Mouse (Mus musculus) midbrain, embryonic 12.5 days (tissue): Measurements from ENCODE around the gene Rnf181. TPM values are rescaled to one million over a fixed set of nuclear protein-coding genes. Genes with fewer than 3 reads are reported as not detected.

Experiments used
- ATAC-seq: fragments of 200-750 bp; cut with Nextera tagmentation; 2 replicates; pipeline ENCODE4 v1.8.0; 2017; ENCODE audit warnings: low read depth, moderate TSS enrichment, moderate library complexity; ENCODE audit not compliant: low FRiP score
- H3K27ac ChIP-seq: fragments of 300-500 bp; sonication (generic); replicated peaks from 2 replicates; pipeline ENCODE4 v1.5.1; 2016; ENCODE audit warnings: mild to moderate bottlenecking
- H3K27me3 ChIP-seq: fragments of 300-500 bp; sonication (generic); 2 replicates; pipeline ENCODE4 v1.6.1; 2016; ENCODE audit warnings: mild to moderate bottlenecking
- H3K36me3 ChIP-seq: fragments of 300-500 bp; sonication (generic); 2 replicates; pipeline ENCODE4 v1.6.1; 2016
- H3K4me1 ChIP-seq: fragments of 300-500 bp; sonication (generic); 2 replicates; pipeline ENCODE4 v1.6.1; 2016
- H3K4me2 ChIP-seq: fragments of 300-500 bp; sonication (generic); replicated peaks from 2 replicates; pipeline ENCODE4 v1.6.1; 2016; ENCODE audit warnings: mild to moderate bottlenecking, moderate library complexity
- H3K4me3 ChIP-seq: fragments of 300-500 bp; sonication (generic); 2 replicates; pipeline ENCODE4 v1.5.1; 2016; ENCODE audit warnings: mild to moderate bottlenecking
- H3K9ac ChIP-seq: fragments of 300-500 bp; sonication (generic); replicated peaks from 2 replicates; pipeline ENCODE4 v1.6.1; 2016; ENCODE audit warnings: mild to moderate bottlenecking, moderate library complexity
- H3K9me3 ChIP-seq: fragments of 300-500 bp; sonication (generic); 2 replicates; pipeline ENCODE4 v1.6.1; 2016; ENCODE audit warnings: mild to moderate bottlenecking
- WGBS: fragments of 180-500 bp; shearing (Covaris S2); methylation state at CpG from one replicate; pipeline ENCODE4 v1.1.7; 2016; 5-methylcytosine and 5-hydroxymethylcytosine counted together
- polyA plus RNA-seq: library from polyadenylated mRNA; unstranded; fragments of >200 nt; fragmentation: Nextera tagmentation; extraction: Ambion mirVana; gene quantifications from 2 replicates; pipeline ENCODE4 v1.2.1, GENCODE M21; 2016

Rnf181 gene
- polyA plus RNA-seq, 1 experiment from 2014 or later = 98.1 TPM

GRCm38 (mm10) chr6:72392341-72392740 is 25.6 kb upstream of the Rnf181 start:
- Histone ChIP-seq H3K27ac (no peak overlapping the region), H3K9ac (no peak overlapping the region), H3K9me3 (no peaks in the 10 kb centered on the region), H3K27me3 (peaks cover 27% of the 10 kb centered on the region), H3K4me1 (peaks cover 15% of the 10 kb centered on the region), H3K36me3 (no peaks in the 10 kb centered on the region), H3K4me2 (no peak overlapping the region), H3K4me3 (no peak overlapping the region)
- ATAC-seq = no peak
- 84% methylated on average over 5 of the region's 5 CpGs for WGBS

- Histone ChIP-seq H3K4me3 (no peak overlapping the region; the same call in 1 of the 2 replicates), H3K4me2 (peak overlapping the region; percentile 62), H3K36me3 (no peaks in the 10 kb centered on the region), H3K4me1 (peaks cover 15% of the 10 kb centered on the region), H3K9me3 (no peaks in the 10 kb centered on the region), H3K27me3 (peaks cover 27% of the 10 kb centered on the region), H3K27ac (no peak overlapping the region), H3K9ac (no peak overlapping the region)
- WGBS = 10% methylated on average over 12 of the region's 12 CpGs
- ATAC-seq = peak; percentile 30; the same call in 1 of the 2 replicates
These were observed 24.2 kb upstream of the Rnf181 start for GRCm38 (mm10) chr6:72390795-72391521.

- H3K36me3 ChIP-seq = no peaks in the 10 kb centered on the region
- peak within 1 kb of the TSS; percentile 56 for H3K9ac ChIP-seq
- ATAC-seq = peak; percentile 49; the same call in 1 of the 2 replicates
- WGBS = 1% methylated on average over 33 of the region's 33 CpGs
- H3K27me3 ChIP-seq = peaks cover 27% of the 10 kb centered on the region
- peak within 1 kb of the TSS; percentile 62 for H3K4me2 ChIP-seq
- no peak within 1 kb of the TSS for H3K27ac ChIP-seq
- peak within 1 kb of the TSS; percentile 41 for H3K4me3 ChIP-seq
- H3K9me3 ChIP-seq = no peaks in the 10 kb centered on the region
- peaks cover 15% of the 10 kb centered on the region for H3K4me1 ChIP-seq
These were observed 23.4 kb upstream of the Rnf181 start, which contains the start of gene Vamp8 for GRCm38 (mm10) chr6:72389941-72390771. Vamp8 (minus strand) TSS chr6:72390703.

- no peaks in the 10 kb centered on the region for H3K9me3 ChIP-seq
- no peak overlapping the region for H3K27ac ChIP-seq
- ATAC-seq = peak; percentile 34; the same call in 1 of the 2 replicates
- peak overlapping the region; percentile 62 for H3K4me2 ChIP-seq
- 31% methylated on average over 13 of the region's 13 CpGs for WGBS
- H3K27me3 ChIP-seq = peaks cover 27% of the 10 kb centered on the region
- peak overlapping the region; percentile 41 for H3K4me3 ChIP-seq
- no peaks in the 10 kb centered on the region for H3K36me3 ChIP-seq
- H3K4me1 ChIP-seq = peaks cover 15% of the 10 kb centered on the region
- peak overlapping the region; percentile 56; the same call in 1 of the 2 replicates for H3K9ac ChIP-seq
These were observed 22.8 kb upstream of the Rnf181 start for GRCm38 (mm10) chr6:72389471-72389940.

- ATAC-seq = no peak
- no peaks in the 10 kb centered on the region for H3K36me3 ChIP-seq
- no peak overlapping the region for H3K4me3 ChIP-seq
- no peak overlapping the region; the same call in 1 of the 2 replicates for H3K4me2 ChIP-seq
- H3K4me1 ChIP-seq = peaks cover 15% of the 10 kb centered on the region
- no peak overlapping the region for H3K27ac ChIP-seq
- no peaks in the 10 kb centered on the region for H3K9me3 ChIP-seq
- H3K9ac ChIP-seq = no peak overlapping the region
- H3K27me3 ChIP-seq = peaks cover 27% of the 10 kb centered on the region
- WGBS = 87% methylated on average over 6 of the region's 6 CpGs
These were observed 22.1 kb upstream of the Rnf181 start for GRCm38 (mm10) chr6:72388791-72389329.

GRCm38 (mm10) chr6:72388266-72388665 is 21.5 kb upstream of the Rnf181 start:
- no peak overlapping the region for H3K9ac ChIP-seq
- WGBS = 74% methylated on average over 10 of the region's 10 CpGs
- peaks cover 27% of the 10 kb centered on the region for H3K27me3 ChIP-seq
- peaks cover 15% of the 10 kb centered on the region for H3K4me1 ChIP-seq
- no peak overlapping the region for H3K4me2 ChIP-seq
- no peak overlapping the region for H3K4me3 ChIP-seq
- no peak overlapping the region for H3K27ac ChIP-seq
- no peaks in the 10 kb centered on the region for H3K36me3 ChIP-seq
- no peak for ATAC-seq
- no peaks in the 10 kb centered on the region for H3K9me3 ChIP-seq

GRCm38 (mm10) chr6:72387816-72388215 is 21.1 kb upstream of the Rnf181 start:
- no peak overlapping the region for H3K4me2 ChIP-seq
- H3K36me3 ChIP-seq = no peaks in the 10 kb centered on the region
- no peaks in the 10 kb centered on the region for H3K9me3 ChIP-seq
- H3K4me1 ChIP-seq = peaks cover 15% of the 10 kb centered on the region
- no peak overlapping the region for H3K9ac ChIP-seq
- no peak overlapping the region for H3K4me3 ChIP-seq
- H3K27me3 ChIP-seq = peaks cover 27% of the 10 kb centered on the region
- 75% methylated on average over 3 of the region's 3 CpGs for WGBS
- no peak for ATAC-seq
- H3K27ac ChIP-seq = no peak overlapping the region

- no peaks in the 10 kb centered on the region for H3K36me3 ChIP-seq
- no peak overlapping the region for H3K9ac ChIP-seq
- WGBS = 80% methylated on average over 2 of the region's 2 CpGs
- H3K9me3 ChIP-seq = no peaks in the 10 kb centered on the region
- peaks cover 29% of the 10 kb centered on the region for H3K27me3 ChIP-seq
- H3K27ac ChIP-seq = no peak overlapping the region
- H3K4me2 ChIP-seq = no peak overlapping the region
- H3K4me1 ChIP-seq = peaks cover 15% of the 10 kb centered on the region
- ATAC-seq = no peak
- no peak overlapping the region for H3K4me3 ChIP-seq
These were observed 19.8 kb upstream of the Rnf181 start for GRCm38 (mm10) chr6:72386561-72386960.

- Histone ChIP-seq H3K27ac (no peak overlapping the region), H3K27me3 (peaks cover 31% of the 10 kb centered on the region), H3K9me3 (no peaks in the 10 kb centered on the region), H3K4me2 (no peak overlapping the region), H3K4me1 (peaks cover 12% of the 10 kb centered on the region), H3K4me3 (no peak overlapping the region), H3K36me3 (no peaks in the 10 kb centered on the region), H3K9ac (no peak overlapping the region)
- WGBS = 90% methylated on average over 4 of the region's 4 CpGs
- no peak for ATAC-seq
These were observed 18.5 kb upstream of the Rnf181 start for GRCm38 (mm10) chr6:72385258-72385657.

- no peak for ATAC-seq
- peaks cover 6% of the 10 kb centered on the region; the same call in 1 of the 2 replicates for H3K4me1 ChIP-seq
- H3K9me3 ChIP-seq = no peaks in the 10 kb centered on the region
- no peak overlapping the region for H3K27ac ChIP-seq
- H3K36me3 ChIP-seq = no peaks in the 10 kb centered on the region
- no peak overlapping the region for H3K4me2 ChIP-seq
- WGBS = 91% methylated on average over 7 of the region's 7 CpGs
- no peak overlapping the region for H3K4me3 ChIP-seq
- H3K27me3 ChIP-seq = peaks cover 32% of the 10 kb centered on the region
- no peak overlapping the region for H3K9ac ChIP-seq
These were observed 17.2 kb upstream of the Rnf181 start for GRCm38 (mm10) chr6:72383952-72384351.

- H3K4me3 ChIP-seq = no peak overlapping the region
- no peak for ATAC-seq
- H3K36me3 ChIP-seq = no peaks in the 10 kb centered on the region
- H3K4me2 ChIP-seq = no peak overlapping the region
- H3K27ac ChIP-seq = no peak overlapping the region
- peaks cover 6% of the 10 kb centered on the region; the same call in 1 of the 2 replicates for H3K4me1 ChIP-seq
- no peaks in the 10 kb centered on the region for H3K9me3 ChIP-seq
- peaks cover 32% of the 10 kb centered on the region for H3K27me3 ChIP-seq
- 81% methylated on average over 6 of the region's 6 CpGs for WGBS
- no peak overlapping the region for H3K9ac ChIP-seq
These were observed 16.5 kb upstream of the Rnf181 start for GRCm38 (mm10) chr6:72383142-72383820.
